10 mouse cellular contexts compared by ENCODE assay signal in the genomic region with DNA sequence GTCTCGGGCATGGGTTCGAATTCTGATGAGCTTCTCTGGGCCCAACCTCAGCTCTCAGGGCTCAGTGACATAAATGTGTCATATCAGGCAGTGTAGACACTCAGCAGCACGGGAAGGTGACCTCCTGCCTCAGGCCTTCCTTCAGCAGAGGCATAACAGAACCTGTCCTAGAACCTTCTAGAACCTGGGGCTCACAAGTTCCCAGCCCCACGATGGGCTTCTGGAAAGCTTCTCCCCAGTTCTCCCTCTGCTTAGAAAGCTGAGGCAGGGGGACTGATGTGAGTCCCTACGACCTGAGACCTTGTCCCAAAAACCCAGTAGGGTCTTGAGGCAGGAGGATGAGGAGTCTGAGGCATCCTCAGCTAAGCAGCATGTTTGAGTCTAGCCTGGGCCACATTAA. TPM values are rescaled to one million over a fixed set of nuclear protein-coding genes. Genes with fewer than 3 reads are reported as not detected.
DNase-seq lines count a peak whose midpoint lies in the region; ATAC-seq and TF ChIP-seq lines count a peak whose summit lies in the region.
"Had no signal": no experiment of that assay in that cellular context is flagged by ENCODE, and none has a peak within 500 bp of the region (broad histone marks: within the 10 kb centered on the region; RNA-seq: fewer than 3 reads in every experiment).

No protein-coding gene starts in this region.

- H3K4me1 ChIP-seq in cerebellum, adult 2 months (ENCODE audit: control insufficient read depth, insufficient read depth, low read length): peaks cover 95% of the 10 kb centered on the region
- H3K4me1 ChIP-seq in intestine, embryonic 16.5 days (ENCODE audit: control insufficient read depth, insufficient read depth, low read length): peaks cover 85% of the 10 kb centered on the region
- peaks cover 83% of the 10 kb centered on the region for H3K4me1 ChIP-seq in intestine, embryonic 15.5 days (replicated peaks)
- H3K4me1 ChIP-seq in testis, adult 2 months (ENCODE audit: control insufficient read depth, insufficient read depth, low read length): peaks cover 40% of the 10 kb centered on the region

- no peak for TF ChIP-seq POLR2A in cerebellum, adult 2 months (IDR thresholded peaks at IDR 0.05; ENCODE audit: borderline replicate concordance, insufficient read depth, low read length)
- no peak for TF ChIP-seq POLR2A in testis, adult 2 months (IDR thresholded peaks at IDR 0.05; ENCODE audit: control insufficient read depth, low read depth, low read length)

- H3K4me2 ChIP-seq in intestine, embryonic 16.5 days (ENCODE audit: low read depth, low read length): no peak overlapping the region
- no peak overlapping the region for H3K4me2 ChIP-seq in intestine, embryonic 15.5 days (replicated peaks)

- no peak for ATAC-seq in intestine, embryonic 16.5 days
- ATAC-seq in intestine, embryonic 15.5 days: no peak
- ATAC-seq: inflammation-experienced regulatory T-cells, adult 6 months had no signal

- WGBS in cerebellum, adult 2 months: 63% methylated on average over 5 of the region's 5 CpGs
- WGBS in intestine, embryonic 16.5 days: 75% methylated on average over 5 of the region's 5 CpGs
- WGBS in intestine, embryonic 15.5 days: 85% methylated on average over 5 of the region's 5 CpGs

- no peaks in the 10 kb centered on the region for H3K27me3 ChIP-seq in cerebellum, adult 2 months (ENCODE audit: control insufficient read depth, insufficient read depth, low read length)
- no peaks in the 10 kb centered on the region for H3K27me3 ChIP-seq in intestine, embryonic 16.5 days (replicated peaks; ENCODE audit: control insufficient read depth, insufficient read depth, low read length)
- no peaks in the 10 kb centered on the region for H3K27me3 ChIP-seq in intestine, embryonic 15.5 days (replicated peaks)
- no peaks in the 10 kb centered on the region for H3K27me3 ChIP-seq in testis, adult 2 months (ENCODE audit: control insufficient read depth, insufficient read depth, low read length)

- TF ChIP-seq CTCF in cerebellum, adult 2 months (IDR thresholded peaks at IDR 0.05; ENCODE audit: borderline replicate concordance, insufficient read depth, low read depth, low read length): no peak
- TF ChIP-seq CTCF in testis, adult 2 months (IDR thresholded peaks at IDR 0.05; ENCODE audit: control insufficient read depth, insufficient read depth, insufficient replicate concordance, low read depth, low read length): no peak

- H3K9ac ChIP-seq in intestine, embryonic 16.5 days (ENCODE audit: low read depth, low read length): 0 out of 2 replicates have a peak overlapping the region, but pooled peaks have one; percentile 56
- no peak overlapping the region for H3K9ac ChIP-seq in intestine, embryonic 15.5 days

- peak overlapping the region; percentile 99 for H3K27ac ChIP-seq in cerebellum, adult 2 months (ENCODE audit: insufficient read depth, low read length)
- no peak overlapping the region for H3K27ac ChIP-seq in intestine, embryonic 16.5 days (ENCODE audit: low read length)
- H3K27ac ChIP-seq in intestine, embryonic 15.5 days: no peak overlapping the region
- H3K27ac ChIP-seq in testis, adult 2 months (ENCODE audit: control insufficient read depth, insufficient read depth, low read depth, low read length): peak overlapping the region; percentile 56

- no peak for DNase-seq in cerebellum, adult 2 months
- DNase-seq in cerebellum, postnatal 4 days (ENCODE audit: low spot score in 2 of 2): no peak
- no peak for DNase-seq in testis, postnatal 14 days (ENCODE audit: low spot score)
- no peak for DNase-seq in urinary bladder, adult 18-20 months (ENCODE audit: low spot score in 2 of 2)
- no peak for DNase-seq in spleen, postnatal 36 days (ENCODE audit: low spot score in 2 of 2)
- DNase-seq: right cerebral cortex, postnatal 25 days had no signal

- no peaks in the 10 kb centered on the region for H3K9me3 ChIP-seq in intestine, embryonic 16.5 days (ENCODE audit: control insufficient read depth, low read length)
- H3K9me3 ChIP-seq in intestine, embryonic 15.5 days: no peaks in the 10 kb centered on the region

- no peak overlapping the region for H3K4me3 ChIP-seq in cerebellum, adult 2 months (replicated peaks; ENCODE audit: insufficient read depth, low read depth, low read length)
- H3K4me3 ChIP-seq in intestine, embryonic 16.5 days (ENCODE audit: low read length): no peak overlapping the region
- no peak overlapping the region for H3K4me3 ChIP-seq in intestine, embryonic 15.5 days (replicated peaks)
- no peak overlapping the region for H3K4me3 ChIP-seq in testis, adult 2 months (ENCODE audit: control insufficient read depth, low read depth, low read length)

- peaks cover 4% of the 10 kb centered on the region for H3K36me3 ChIP-seq in intestine, embryonic 16.5 days (ENCODE audit: control insufficient read depth, insufficient read depth, low read length)
- H3K36me3 ChIP-seq in intestine, embryonic 15.5 days: no peaks in the 10 kb centered on the region
- no peaks in the 10 kb centered on the region for H3K36me3 ChIP-seq in testis, adult 2 months (ENCODE audit: control insufficient read depth, insufficient read depth, low read length)

RNA-seq across cellular contexts. Expression of a gene that starts 22.3 kb away (rescaled TPM):
- 1.2 and 1.7 TPM in 2 replicates for polyA plus RNA-seq in cerebellum, adult 2 months (2012; rRNA removed)
- 426 and 504 TPM in 2 replicates for polyA plus RNA-seq in intestine, embryonic 16.5 days (2015; fragmentation: Nextera tagmentation; extraction: Ambion mirVana)
- polyA plus RNA-seq in intestine, embryonic 15.5 days (2015; fragmentation: Nextera tagmentation; extraction: Ambion mirVana): 235 and 288 TPM in 2 replicates
- polyA plus RNA-seq in testis, adult 2 months (2012; rRNA removed): 3,568 and 3,612 TPM in 2 replicates

RNA-seq across cellular contexts. Expression of a gene that starts 26.3 kb away (rescaled TPM):
- polyA plus RNA-seq in cerebellum, adult 2 months (2012; rRNA removed): 10.7 and 13.8 TPM in 2 replicates
- polyA plus RNA-seq in intestine, embryonic 16.5 days (2015; fragmentation: Nextera tagmentation; extraction: Ambion mirVana): 0.55 and 1.8 TPM in 2 replicates
- 1.4 TPM in 1 of 2 replicates, not detected in the other for polyA plus RNA-seq in intestine, embryonic 15.5 days (2015; fragmentation: Nextera tagmentation; extraction: Ambion mirVana)
- polyA plus RNA-seq in testis, adult 2 months (2012; rRNA removed): 0.65 TPM in 1 of 2 replicates, not detected in the other

RNA-seq across cellular contexts. Expression of a gene that starts 30.9 kb away (rescaled TPM):
- polyA plus RNA-seq in cerebellum, adult 2 months (2012; rRNA removed): 10.2 and 10.8 TPM in 2 replicates
- 2.9 and 3.7 TPM in 2 replicates for polyA plus RNA-seq in intestine, embryonic 16.5 days (2015; fragmentation: Nextera tagmentation; extraction: Ambion mirVana)
- 2.8 and 3.6 TPM in 2 replicates for polyA plus RNA-seq in intestine, embryonic 15.5 days (2015; fragmentation: Nextera tagmentation; extraction: Ambion mirVana)
- polyA plus RNA-seq in testis, adult 2 months (2012; rRNA removed): 1.2 and 1.6 TPM in 2 replicates

RNA-seq across cellular contexts. Expression of a gene that starts 30.9 kb away (rescaled TPM):
- 87.7 and 93.1 TPM in 2 replicates for polyA plus RNA-seq in cerebellum, adult 2 months (2012; rRNA removed)
- polyA plus RNA-seq in intestine, embryonic 16.5 days (2015; fragmentation: Nextera tagmentation; extraction: Ambion mirVana): 102 and 109 TPM in 2 replicates
- polyA plus RNA-seq in intestine, embryonic 15.5 days (2015; fragmentation: Nextera tagmentation; extraction: Ambion mirVana): 89.2 and 100 TPM in 2 replicates
- 38.5 and 46.3 TPM in 2 replicates for polyA plus RNA-seq in testis, adult 2 months (2012; rRNA removed)

RNA-seq across cellular contexts. Expression of a gene that starts 36.8 kb away (rescaled TPM):
- 75.8 and 81.5 TPM in 2 replicates for polyA plus RNA-seq in cerebellum, adult 2 months (2012; rRNA removed)
- 73.2 and 78.7 TPM in 2 replicates for polyA plus RNA-seq in intestine, embryonic 16.5 days (2015; fragmentation: Nextera tagmentation; extraction: Ambion mirVana)
- 83.2 and 85.7 TPM in 2 replicates for polyA plus RNA-seq in intestine, embryonic 15.5 days (2015; fragmentation: Nextera tagmentation; extraction: Ambion mirVana)
- polyA plus RNA-seq in testis, adult 2 months (2012; rRNA removed): 161 and 178 TPM in 2 replicates

Comparison
In these comparisons a context has a peak if more than half of its experiments do, and no peak if none do; other contexts are left out.
1. H3K27ac ChIP-seq: peak in cerebellum, adult 2 months (single experiment) and testis, adult 2 months (single experiment); none in intestine, embryonic 16.5 days (single experiment) and intestine, embryonic 15.5 days (single experiment).
2. RNA of a gene that starts 22.3 kb away (polyA plus RNA-seq): 3,568 to 3,612 TPM in testis, adult 2 months, 426 to 504 TPM in intestine, embryonic 16.5 days and 235 to 288 TPM in intestine, embryonic 15.5 days; 1.2 to 1.7 TPM in cerebellum, adult 2 months; every median in the first group is over 10 times any median in the second.